Mouse (Mus musculus) urinary bladder, postnatal 14 days (tissue): ENCODE results near the gene Gm28919.
"Not testable (repeated sequence)": the region's sequence is repeated elsewhere in the genome, so short reads cannot be mapped to it uniquely, and the experiment has no call there.

Experiments
- DNase-seq: peaks from one replicate; pipeline ENCODE4 v3.0.0; 2021; ENCODE audit warnings: low spot score

Gm28919 gene

GRCm38 (mm10) chrY:6583246-6583645 is at the start of gene Gm28919:
Gene Gm28919 (plus strand): TSS chrY:6583546.
- not testable (repeated sequence) for DNase-seq
